Mouse (Mus musculus) hindbrain, embryonic 11.5 days (tissue): ENCODE data around the gene Poc5. TPM values are rescaled to one million over a fixed set of nuclear protein-coding genes. Genes with fewer than 3 reads are reported as not detected.

Source experiments
- ATAC-seq: fragments of 200-750 bp; cut with Nextera tagmentation; 2 replicates; pipeline ENCODE4 v1.8.0; 2017; ENCODE audit warnings: mild to moderate bottlenecking, moderate TSS enrichment, moderate library complexity; ENCODE audit not compliant: low FRiP score
- DNase-seq: peaks from one replicate; pipeline ENCODE4 v3.0.0-alpha.2; 2015; ENCODE audit warnings: low spot score
- H3K27ac ChIP-seq: fragments of 300-500 bp; sonication (generic); 2 replicates; pipeline ENCODE4 v1.5.1; 2014; ENCODE audit warnings: mild to moderate bottlenecking, low read depth, low read length
- H3K27me3 ChIP-seq: fragments of 300-500 bp; sonication (generic); 2 replicates; pipeline ENCODE4 v1.6.1; 2014; ENCODE audit warnings: mild to moderate bottlenecking, low read length, moderate library complexity, mixed read lengths; ENCODE audit not compliant: control insufficient read depth, insufficient read depth
- H3K36me3 ChIP-seq: fragments of 300-500 bp; sonication (generic); 2 replicates; pipeline ENCODE4 v1.6.1; 2014; ENCODE audit warnings: mild to moderate bottlenecking, low read length, moderate library complexity, mixed read lengths; ENCODE audit not compliant: control insufficient read depth, insufficient read depth
- H3K4me1 ChIP-seq: fragments of 300-500 bp; sonication (generic); replicated peaks from 2 replicates; pipeline ENCODE4 v1.6.1; 2014; ENCODE audit warnings: low read length, mixed read lengths; ENCODE audit not compliant: control insufficient read depth, insufficient read depth
- H3K4me2 ChIP-seq: fragments of 300-500 bp; sonication (generic); replicated peaks from 2 replicates; pipeline ENCODE4 v1.6.1; 2014; ENCODE audit warnings: mild to moderate bottlenecking, low read depth, low read length
- H3K4me3 ChIP-seq: fragments of 300-500 bp; sonication (generic); 2 replicates; pipeline ENCODE4 v1.5.1; 2014; ENCODE audit warnings: low read depth, low read length
- H3K9ac ChIP-seq: fragments of 300-500 bp; sonication (generic); 2 replicates; pipeline ENCODE4 v1.6.1; 2014; ENCODE audit warnings: low read depth, low read length
- H3K9me3 ChIP-seq: fragments of 300-500 bp; sonication (generic); 2 replicates; pipeline ENCODE4 v1.6.1; 2016; ENCODE audit warnings: low read length; ENCODE audit not compliant: control insufficient read depth
- WGBS: fragments of 180-500 bp; shearing (Covaris S2); extraction: QIAGEN DNeasy Blood & Tissue Kit; methylation state at CpG from one replicate; pipeline ENCODE4 v1.1.7; 2014; 5-methylcytosine and 5-hydroxymethylcytosine counted together
- polyA plus RNA-seq: library from polyadenylated mRNA; unstranded; fragments of >200 nt; fragmentation: Nextera tagmentation; extraction: Ambion mirVana; gene quantifications from 2 replicates; pipeline ENCODE4 v1.2.1, GENCODE M21; 2014

Poc5 gene
- polyA plus RNA-seq, 1 experiment from 2014 or later: 33.6 TPM

DNA sequence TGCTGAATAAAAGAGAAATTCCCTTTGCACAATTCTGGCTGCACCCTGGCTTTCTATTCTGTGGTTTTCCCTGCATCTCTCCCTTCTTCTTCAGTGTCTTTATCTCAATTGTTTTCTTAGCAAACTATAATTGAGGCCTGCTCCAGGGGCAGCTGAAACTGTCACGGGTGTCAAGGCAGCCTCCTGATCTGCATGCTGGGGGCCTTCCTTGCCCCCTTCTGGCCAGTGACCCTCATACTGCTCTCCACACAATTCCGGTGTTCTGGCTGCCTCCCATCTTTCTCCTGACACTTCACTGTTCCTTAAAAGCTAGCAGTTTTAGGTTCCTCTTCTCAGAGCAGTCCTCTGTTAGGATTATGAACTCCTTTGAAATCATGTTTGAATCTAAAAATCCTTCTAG, 1.2 kb downstream of the Poc5 start:
- H3K9me3 ChIP-seq: no peaks in the 10 kb centered on the region
- peak overlapping the region; percentile 58 for H3K4me2 ChIP-seq
- peak overlapping the region; percentile 1; the same call in 1 of the 2 replicates for H3K9ac ChIP-seq
- peak overlapping the region; percentile 63; the same call in 1 of the 2 replicates for H3K4me3 ChIP-seq
- no peak for DNase-seq
- ATAC-seq: no peak
- no peak overlapping the region for H3K27ac ChIP-seq
- WGBS: 20% methylated on average over 2 of the region's 2 CpGs
- no peaks in the 10 kb centered on the region for H3K36me3 ChIP-seq
- no peaks in the 10 kb centered on the region for H3K27me3 ChIP-seq
- H3K4me1 ChIP-seq: 0 out of 2 replicates have a peak, but pooled peaks cover 3% of the 10 kb centered on the region

DNA sequence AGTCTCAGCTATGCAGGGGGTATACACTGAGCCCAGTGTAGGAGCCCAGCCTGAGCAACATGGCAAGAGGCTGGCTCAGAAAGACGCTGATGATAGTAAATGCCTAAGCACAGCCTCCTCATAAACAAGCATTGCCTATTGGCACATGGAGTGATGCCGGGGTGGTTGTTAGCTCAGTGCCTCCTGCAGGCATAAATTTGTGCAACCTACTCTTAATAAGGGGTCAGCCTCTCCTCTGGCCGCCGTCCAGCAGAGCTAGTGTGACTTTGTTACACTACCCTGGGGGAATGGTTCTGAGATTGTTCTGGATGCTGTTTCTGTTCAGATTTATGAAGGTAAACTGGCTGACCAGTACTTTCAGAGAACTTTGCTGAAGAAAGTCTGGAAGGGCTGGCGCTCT, 13.2 kb downstream of the Poc5 start:
- Histone ChIP-seq H3K4me1 (no peaks in the 10 kb centered on the region), H3K27ac (no peak overlapping the region), H3K9me3 (no peaks in the 10 kb centered on the region), H3K4me2 (no peak overlapping the region), H3K9ac (no peak overlapping the region), H3K27me3 (no peaks in the 10 kb centered on the region), H3K36me3 (peaks cover 24% of the 10 kb centered on the region; the same call in 1 of the 2 replicates), H3K4me3 (no peak overlapping the region)
- WGBS: 96% methylated on average over 5 of the region's 5 CpGs
- DNase-seq: no peak
- ATAC-seq: no peak

DNA sequence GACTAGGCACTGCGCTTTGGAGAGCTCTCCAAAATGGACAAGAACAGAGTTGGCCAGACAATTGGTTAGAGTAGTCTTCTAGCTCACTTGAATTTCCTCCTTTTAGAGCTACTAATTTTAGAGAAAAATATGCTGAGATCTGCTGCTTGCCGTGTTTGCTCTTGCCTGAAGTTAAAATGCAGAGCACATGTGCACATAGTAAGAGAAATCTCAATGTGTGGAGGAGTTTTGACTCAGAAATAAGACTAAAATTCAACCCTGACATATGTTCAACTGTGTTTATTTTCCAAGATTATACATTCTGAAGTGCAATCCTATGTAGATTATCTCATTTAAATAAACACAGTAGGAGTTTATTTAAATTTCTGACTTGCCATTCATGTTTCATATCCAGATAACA, 17.4 kb downstream of the Poc5 start:
- H3K9me3 ChIP-seq: no peaks in the 10 kb centered on the region
- no peak for DNase-seq
- H3K9ac ChIP-seq: no peak overlapping the region
- 96% methylated on average over 2 of the region's 2 CpGs for whole genome bisulfite sequencing
- no peak overlapping the region for H3K4me3 ChIP-seq
- ATAC-seq: no peak
- H3K36me3 ChIP-seq: peaks cover 23% of the 10 kb centered on the region; the same call in 1 of the 2 replicates
- no peak overlapping the region for H3K4me2 ChIP-seq
- H3K4me1 ChIP-seq: no peaks in the 10 kb centered on the region
- H3K27me3 ChIP-seq: no peaks in the 10 kb centered on the region
- no peak overlapping the region for H3K27ac ChIP-seq

DNA sequence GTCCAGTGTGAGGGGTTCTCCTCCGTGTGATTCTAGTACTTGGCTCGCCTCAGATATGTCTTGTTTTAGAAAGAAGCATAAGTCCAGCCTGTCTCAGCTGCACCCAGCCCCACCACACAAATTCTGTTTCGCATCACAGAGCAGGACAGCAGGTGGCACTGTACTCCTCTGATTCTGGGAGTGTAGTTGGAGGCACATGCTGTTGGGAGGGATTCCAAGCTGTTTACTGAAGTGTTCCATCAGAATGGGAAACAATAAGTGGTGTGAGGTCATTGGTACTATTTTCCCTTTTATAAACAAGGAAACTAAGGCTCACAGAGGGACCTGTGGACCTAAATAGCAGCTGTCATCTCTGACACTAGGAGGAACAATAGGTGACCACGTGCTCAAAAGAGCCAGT, 18.9 kb downstream of the Poc5 start:
- H3K4me3 ChIP-seq: no peak overlapping the region
- H3K27ac ChIP-seq: no peak overlapping the region
- no peak overlapping the region for H3K9ac ChIP-seq
- H3K4me2 ChIP-seq: no peak overlapping the region
- H3K36me3 ChIP-seq: peaks cover 17% of the 10 kb centered on the region; the same call in 1 of the 2 replicates
- H3K4me1 ChIP-seq: no peaks in the 10 kb centered on the region
- peak; percentile 53 for DNase-seq
- WGBS: 72% methylated on average over 4 of the region's 4 CpGs
- no peaks in the 10 kb centered on the region for H3K27me3 ChIP-seq
- no peaks in the 10 kb centered on the region for H3K9me3 ChIP-seq
- ATAC-seq: no peak

DNA sequence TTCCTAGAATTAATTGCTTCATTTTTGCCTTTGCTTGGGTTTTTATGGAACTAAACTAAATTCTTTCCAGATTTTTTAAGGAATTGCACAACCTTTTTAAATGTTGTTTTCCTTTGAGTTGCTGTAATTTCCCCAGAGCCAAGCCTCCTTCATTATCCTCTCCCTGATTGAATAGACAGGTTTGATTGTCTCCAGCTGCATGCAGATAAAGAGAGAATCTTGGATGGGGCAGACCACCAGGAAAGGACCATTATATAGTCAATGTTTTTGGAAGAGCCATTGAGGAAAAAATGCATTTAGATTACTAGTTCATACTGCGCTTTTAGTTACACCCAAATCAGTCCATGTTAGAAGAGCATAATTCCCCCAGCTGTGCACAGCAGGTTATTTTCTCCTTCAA, 20.7 kb downstream of the Poc5 start:
- Histone ChIP-seq H3K9ac (no peak overlapping the region), H3K4me1 (no peaks in the 10 kb centered on the region), H3K36me3 (0 out of 2 replicates have a peak, but pooled peaks cover 14% of the 10 kb centered on the region), H3K4me2 (no peak overlapping the region), H3K27ac (no peak overlapping the region), H3K9me3 (no peaks in the 10 kb centered on the region), H3K27me3 (no peaks in the 10 kb centered on the region), H3K4me3 (no peak overlapping the region)
- WGBS: 93% methylated on average over 1 of the region's 1 CpGs
- ATAC-seq (no peak), DNase-seq (no peak)

DNA sequence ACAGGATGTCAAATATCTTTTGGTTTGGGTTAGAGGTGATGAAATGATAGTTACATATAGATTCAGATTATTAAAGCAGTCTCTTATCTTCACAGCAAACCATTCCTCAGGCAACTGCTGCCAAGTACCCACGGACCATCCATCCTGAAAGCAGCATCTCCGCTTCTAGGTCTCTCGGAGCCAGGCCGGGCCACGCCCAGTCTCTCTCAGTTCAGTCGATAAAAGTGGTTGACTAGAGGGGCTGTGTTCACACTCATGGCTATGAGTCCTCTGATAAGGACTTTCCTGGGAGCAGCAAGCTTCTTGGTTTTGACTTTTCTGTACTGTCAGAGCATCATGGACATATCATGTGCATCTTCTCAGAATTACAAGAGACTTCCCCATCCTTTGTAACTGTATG, 26.3 kb downstream of the Poc5 start:
- Histone ChIP-seq H3K36me3 (0 out of 2 replicates have a peak, but pooled peaks cover 2% of the 10 kb centered on the region), H3K9ac (no peak overlapping the region), H3K4me1 (no peaks in the 10 kb centered on the region), H3K4me3 (no peak overlapping the region), H3K27me3 (no peaks in the 10 kb centered on the region), H3K9me3 (no peaks in the 10 kb centered on the region), H3K4me2 (no peak overlapping the region), H3K27ac (no peak overlapping the region)
- no peak for DNase-seq
- ATAC-seq: no peak
- 90% methylated on average over 6 of the region's 6 CpGs for WGBS

DNA sequence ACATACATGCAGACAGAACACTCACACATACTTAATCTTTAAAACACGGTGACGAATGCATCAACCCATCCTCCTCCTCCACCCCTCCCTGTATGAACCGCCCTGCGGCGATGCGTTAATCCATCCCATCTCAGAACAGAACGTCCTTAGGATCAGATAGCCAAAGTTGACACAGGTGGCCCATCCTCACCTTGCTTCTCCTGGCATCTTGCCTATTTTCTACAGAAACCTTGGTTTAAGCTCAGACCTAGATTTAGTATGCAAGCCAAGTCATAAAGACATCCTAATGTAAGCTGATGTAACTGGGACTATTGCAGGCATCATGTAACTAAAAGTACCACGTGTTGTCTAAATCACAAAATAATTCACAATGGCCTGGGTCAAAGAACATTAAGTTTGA, 28.3 kb downstream of the Poc5 start:
- Histone ChIP-seq H3K9ac (no peak overlapping the region), H3K9me3 (no peaks in the 10 kb centered on the region), H3K4me3 (no peak overlapping the region), H3K36me3 (0 out of 2 replicates have a peak, but pooled peaks cover 2% of the 10 kb centered on the region), H3K4me2 (no peak overlapping the region), H3K27ac (no peak overlapping the region), H3K27me3 (no peaks in the 10 kb centered on the region), H3K4me1 (no peaks in the 10 kb centered on the region)
- 94% methylated on average over 8 of the region's 8 CpGs for WGBS
- no peak for DNase-seq
- no peak for ATAC-seq

DNA sequence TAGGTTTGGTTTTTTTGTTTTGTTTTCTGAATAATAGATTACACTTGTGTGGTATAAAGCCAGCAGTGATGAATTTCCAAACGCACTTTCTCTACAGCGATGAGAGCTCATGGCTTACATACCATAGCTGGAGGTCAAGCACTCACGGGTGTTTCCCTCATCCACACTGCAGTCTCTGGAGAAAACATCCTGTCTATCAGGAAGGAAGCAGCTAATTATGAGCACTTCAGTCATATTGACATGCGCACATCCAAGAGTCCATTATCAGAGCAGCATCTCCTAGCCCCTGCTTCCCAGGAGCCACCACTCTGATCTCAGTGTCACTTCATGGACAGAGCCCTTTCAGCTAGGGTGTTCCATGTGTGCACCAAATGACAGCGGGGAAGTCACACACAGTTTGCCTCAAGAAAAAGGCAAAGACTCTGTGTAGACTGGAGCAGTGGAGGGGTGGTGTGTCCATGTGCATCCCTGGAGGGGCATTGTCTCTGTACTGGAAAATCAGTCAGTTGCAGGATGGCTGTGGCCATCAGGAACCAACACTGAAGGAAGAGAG, 29.2 kb downstream of the Poc5 start:
- H3K4me2 ChIP-seq: no peak overlapping the region
- no peaks in the 10 kb centered on the region for H3K27me3 ChIP-seq
- ATAC-seq (no peak), DNase-seq (no peak)
- WGBS: 80% methylated on average over 5 of the region's 5 CpGs
- 0 out of 2 replicates have a peak, but pooled peaks cover under 1% of the 10 kb centered on the region for H3K36me3 ChIP-seq
- no peaks in the 10 kb centered on the region for H3K4me1 ChIP-seq
- H3K9me3 ChIP-seq: no peaks in the 10 kb centered on the region
- no peak overlapping the region for H3K9ac ChIP-seq
- H3K27ac ChIP-seq: no peak overlapping the region
- H3K4me3 ChIP-seq: no peak overlapping the region

DNA sequence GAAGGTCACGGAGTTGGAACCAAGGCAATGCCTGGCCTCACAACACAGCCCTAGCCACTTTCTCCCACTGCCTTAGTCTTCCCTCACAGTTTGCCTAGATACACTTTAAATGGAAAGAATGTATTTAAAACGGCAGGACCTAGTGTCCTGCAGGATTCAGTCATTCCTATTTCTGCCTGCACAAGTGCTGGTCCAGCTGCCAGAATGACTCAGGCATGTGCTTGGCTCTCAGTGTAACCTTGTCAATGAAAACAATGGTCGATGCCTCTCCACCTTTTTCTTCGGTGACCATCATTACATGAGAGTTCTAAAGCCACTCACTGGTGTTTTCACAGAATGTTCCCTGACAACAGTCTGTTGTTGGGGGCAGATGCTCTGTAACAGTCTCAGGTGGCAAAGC, 30.4 kb downstream of the Poc5 start:
- no peak overlapping the region for H3K9ac ChIP-seq
- DNase-seq: no peak
- no peaks in the 10 kb centered on the region for H3K27me3 ChIP-seq
- no peaks in the 10 kb centered on the region for H3K36me3 ChIP-seq
- no peaks in the 10 kb centered on the region for H3K9me3 ChIP-seq
- no peak for ATAC-seq
- H3K4me1 ChIP-seq: no peaks in the 10 kb centered on the region
- H3K4me2 ChIP-seq: no peak overlapping the region
- H3K27ac ChIP-seq: no peak overlapping the region
- WGBS: 96% methylated on average over 4 of the region's 4 CpGs
- no peak overlapping the region for H3K4me3 ChIP-seq
